Mouse (Mus musculus): ENCODE measurements at regions not wholly inside any gene's neighbourhood (a gene's known extent, or its start where the extent isn't known, plus 50 kb on each side); places are given as distances from the start of the nearest gene placed in this dataset.

GRCm38 (mm10) chr8:90502879-90503278, 154.7 kb upstream of the Tox3 start:
- H3K9me3 ChIP-seq, result no peaks in the 10 kb centered on the region
- H3K4me1 ChIP-seq, result peaks cover 23% of the 10 kb centered on the region
- no peaks in the 10 kb centered on the region for H3K36me3 ChIP-seq
- no peak overlapping the region for H3K4me2 ChIP-seq
- WGBS, result 38% methylated on average over 2 of the region's 2 CpGs
- H3K27ac ChIP-seq (replicated peaks), result peak overlapping the region; percentile 48; the same call in 1 of the 2 replicates
- no peaks in the 10 kb centered on the region for H3K27me3 ChIP-seq (replicated peaks)
- ATAC-seq (ENCODE audit: extremely low read depth, insufficient number of reproducible peaks, low FRiP score, low TSS enrichment), result no peak
- no peak overlapping the region for H3K4me3 ChIP-seq
- no peak overlapping the region for H3K9ac ChIP-seq

GRCm38 (mm10) chr8:90499315-90499714, 151.2 kb upstream of the Tox3 start:
- Histone ChIP-seq H3K9ac (no peak overlapping the region), H3K36me3 (no peaks in the 10 kb centered on the region), H3K9me3 (no peaks in the 10 kb centered on the region), H3K4me2 (no peak overlapping the region), H3K27ac (replicated peaks) (no peak overlapping the region), H3K4me3 (no peak overlapping the region), H3K27me3 (replicated peaks) (no peaks in the 10 kb centered on the region), H3K4me1 (peaks cover 27% of the 10 kb centered on the region)
- 59% methylated on average over 1 of the region's 1 CpGs for WGBS
- ATAC-seq (ENCODE audit: extremely low read depth, insufficient number of reproducible peaks, low FRiP score, low TSS enrichment), result no peak

- H3K9ac ChIP-seq, result peak overlapping the region; percentile 72
- no peaks in the 10 kb centered on the region for H3K36me3 ChIP-seq
- ATAC-seq (ENCODE audit: extremely low read depth, insufficient number of reproducible peaks, low FRiP score, low TSS enrichment), result no peak
- H3K27ac ChIP-seq (replicated peaks), result no peak overlapping the region
- WGBS, result 9% methylated on average over 13 of the region's 13 CpGs
- H3K4me1 ChIP-seq, result peaks cover 8% of the 10 kb centered on the region; the same call in 1 of the 2 replicates
- H3K9me3 ChIP-seq, result no peaks in the 10 kb centered on the region
- peak overlapping the region; percentile 38 for H3K4me3 ChIP-seq
- H3K4me2 ChIP-seq, result peak overlapping the region; percentile 68
- H3K27me3 ChIP-seq (replicated peaks), result no peaks in the 10 kb centered on the region
Measured at GRCm38 (mm10) chr8:90496658-90497163, 148.6 kb upstream of the Tox3 start.

- Histone ChIP-seq H3K27me3 (replicated peaks) (no peaks in the 10 kb centered on the region), H3K4me2 (0 out of 2 replicates have a peak overlapping the region, but pooled peaks have one; percentile 68), H3K4me3 (no peak overlapping the region), H3K9me3 (no peaks in the 10 kb centered on the region), H3K4me1 (peaks cover 14% of the 10 kb centered on the region; the same call in 1 of the 2 replicates), H3K27ac (replicated peaks) (no peak overlapping the region), H3K36me3 (no peaks in the 10 kb centered on the region), H3K9ac (no peak overlapping the region)
- 73% methylated on average over 5 of the region's 5 CpGs for WGBS
- no peak for ATAC-seq (ENCODE audit: extremely low read depth, insufficient number of reproducible peaks, low FRiP score, low TSS enrichment)
Measured at GRCm38 (mm10) chr8:90495943-90496371, 147.8 kb upstream of the Tox3 start.

GRCm38 (mm10) chr8:90492521-90493225, 144.5 kb upstream of the Tox3 start:
- ATAC-seq (ENCODE audit: extremely low read depth, insufficient number of reproducible peaks, low FRiP score, low TSS enrichment), result no peak
- Histone ChIP-seq H3K4me3 (no peak overlapping the region), H3K36me3 (no peaks in the 10 kb centered on the region), H3K9me3 (no peaks in the 10 kb centered on the region), H3K9ac (no peak overlapping the region), H3K4me2 (no peak overlapping the region), H3K27ac (replicated peaks) (no peak overlapping the region), H3K4me1 (peaks cover 18% of the 10 kb centered on the region; the same call in 1 of the 2 replicates), H3K27me3 (replicated peaks) (no peaks in the 10 kb centered on the region)
- WGBS, result 60% methylated on average over 14 of the region's 14 CpGs

DNA sequence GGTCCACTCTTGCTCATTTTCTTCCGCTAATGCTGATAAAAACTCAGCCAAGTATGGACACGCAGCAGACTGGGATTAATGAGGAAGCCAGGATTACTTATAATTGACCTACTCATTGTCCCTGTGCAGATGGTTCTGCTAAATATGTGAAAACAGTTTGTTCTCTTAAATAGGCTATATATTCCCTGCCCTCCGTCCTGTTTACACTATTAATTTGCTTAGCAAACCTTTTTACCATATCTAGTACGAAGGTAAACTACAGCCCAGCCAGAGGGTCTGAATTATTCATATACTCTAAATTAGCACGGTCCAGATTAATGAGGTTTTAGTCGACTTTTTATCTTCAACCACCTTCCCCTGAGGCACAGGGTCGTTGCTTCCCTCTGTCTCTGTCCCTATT, 143.5 kb upstream of the Tox3 start:
- Histone ChIP-seq H3K9ac (no peak overlapping the region), H3K4me3 (no peak overlapping the region), H3K4me2 (no peak overlapping the region), H3K9me3 (no peaks in the 10 kb centered on the region), H3K36me3 (no peaks in the 10 kb centered on the region), H3K27ac (replicated peaks) (no peak overlapping the region), H3K4me1 (peaks cover 14% of the 10 kb centered on the region; the same call in 1 of the 2 replicates), H3K27me3 (replicated peaks) (no peaks in the 10 kb centered on the region)
- WGBS, result 63% methylated on average over 7 of the region's 7 CpGs
- ATAC-seq (ENCODE audit: extremely low read depth, insufficient number of reproducible peaks, low FRiP score, low TSS enrichment), result no peak

DNA sequence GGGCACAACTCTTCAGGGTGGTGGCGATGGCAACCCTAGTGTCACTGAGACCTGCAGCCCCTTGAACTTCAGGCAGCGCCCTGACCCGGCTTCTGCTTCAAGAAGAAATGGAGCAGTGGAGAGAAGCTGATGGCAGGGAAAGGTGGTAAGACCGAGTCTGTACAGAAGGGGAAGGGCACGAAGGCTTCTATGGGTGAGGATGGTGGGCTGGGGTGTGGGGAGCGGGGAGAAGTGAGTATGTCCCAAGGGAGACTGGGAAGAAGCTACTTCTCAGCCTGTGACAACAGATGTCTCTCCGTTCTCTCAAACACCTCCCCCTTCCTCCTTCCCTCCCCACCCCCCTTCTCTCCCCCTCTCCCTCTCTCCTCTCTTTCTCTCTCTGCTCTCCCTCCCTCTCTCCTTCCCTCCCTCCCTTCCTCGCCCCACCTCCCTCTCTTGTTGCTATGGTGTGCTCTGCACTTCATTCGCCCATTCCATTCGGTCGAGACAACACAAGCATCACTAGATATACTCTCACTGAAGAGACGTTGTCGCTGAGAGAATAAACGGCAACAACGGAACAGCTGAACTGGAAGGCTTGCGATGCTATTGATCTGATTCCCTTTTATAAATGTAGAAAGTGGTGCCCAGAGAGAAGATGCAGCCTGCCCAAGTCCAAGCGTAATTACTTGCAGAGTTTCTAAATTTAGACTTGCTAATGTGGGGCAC, 142.7 kb upstream of the Tox3 start:
- Histone ChIP-seq H3K4me2 (peak overlapping the region; percentile 54), H3K27ac (replicated peaks) (no peak overlapping the region), H3K9me3 (no peaks in the 10 kb centered on the region), H3K36me3 (no peaks in the 10 kb centered on the region), H3K4me1 (peaks cover 14% of the 10 kb centered on the region), H3K9ac (no peak overlapping the region), H3K4me3 (peak overlapping the region; percentile 13; the same call in 1 of the 2 replicates), H3K27me3 (replicated peaks) (no peaks in the 10 kb centered on the region)
- WGBS, result 50% methylated on average over 17 of the region's 17 CpGs
- no peak for ATAC-seq (ENCODE audit: extremely low read depth, insufficient number of reproducible peaks, low FRiP score, low TSS enrichment)

- Histone ChIP-seq H3K4me1 (peaks cover 16% of the 10 kb centered on the region), H3K36me3 (no peaks in the 10 kb centered on the region), H3K9me3 (no peaks in the 10 kb centered on the region), H3K4me2 (no peak overlapping the region), H3K27me3 (replicated peaks) (no peaks in the 10 kb centered on the region), H3K4me3 (no peak overlapping the region), H3K27ac (replicated peaks) (no peak overlapping the region), H3K9ac (no peak overlapping the region)
- WGBS, result 62% methylated on average over 3 of the region's 3 CpGs
- no peak for ATAC-seq (ENCODE audit: extremely low read depth, insufficient number of reproducible peaks, low FRiP score, low TSS enrichment)
Measured at GRCm38 (mm10) chr8:90486556-90486955, 138.4 kb upstream of the Tox3 start.

GRCm38 (mm10) chr8:90478149-90478548, 130.0 kb upstream of the Tox3 start:
- ATAC-seq (ENCODE audit: extremely low read depth, insufficient number of reproducible peaks, low FRiP score, low TSS enrichment), result no peak

DNA sequence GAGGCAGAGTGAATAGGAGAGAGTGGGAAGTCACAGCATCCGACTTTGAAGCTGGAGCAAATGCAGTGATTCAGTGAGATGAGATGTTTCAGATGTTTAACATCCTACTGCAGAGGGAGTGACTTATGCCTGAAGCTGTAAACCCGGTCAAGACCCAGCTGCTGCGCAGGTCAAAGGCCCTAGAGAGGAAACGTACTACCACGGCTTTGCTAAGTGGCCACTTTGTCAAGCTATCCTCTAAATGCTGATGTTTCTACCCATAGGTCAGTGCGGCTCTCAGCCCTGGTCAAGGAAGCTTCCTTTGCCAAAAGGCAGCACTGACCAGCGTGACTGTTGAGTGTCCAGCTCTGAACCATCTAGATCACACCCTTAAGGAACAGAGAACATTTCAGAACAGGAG, 125.9 kb upstream of the Tox3 start:
- Histone ChIP-seq H3K4me2 (no peak overlapping the region), H3K9me3 (no peaks in the 10 kb centered on the region), H3K36me3 (no peaks in the 10 kb centered on the region), H3K4me1 (peaks cover 5% of the 10 kb centered on the region; the same call in 1 of the 2 replicates), H3K4me3 (no peak overlapping the region), H3K27me3 (replicated peaks) (no peaks in the 10 kb centered on the region), H3K27ac (replicated peaks) (no peak overlapping the region), H3K9ac (no peak overlapping the region)
- 68% methylated on average over 7 of the region's 7 CpGs for WGBS
- no peak for ATAC-seq (ENCODE audit: extremely low read depth, insufficient number of reproducible peaks, low FRiP score, low TSS enrichment)

More at GRCm38 (mm10) chr8:90478149-90478548, 130.0 kb upstream of the Tox3 start:
- 59% methylated on average over 4 of the region's 4 CpGs for WGBS
- Histone ChIP-seq H3K4me2 (no peak overlapping the region), H3K27ac (replicated peaks) (no peak overlapping the region), H3K4me3 (no peak overlapping the region), H3K9ac (no peak overlapping the region), H3K4me1 (no peaks in the 10 kb centered on the region), H3K27me3 (replicated peaks) (no peaks in the 10 kb centered on the region), H3K36me3 (no peaks in the 10 kb centered on the region), H3K9me3 (no peaks in the 10 kb centered on the region)

DNA sequence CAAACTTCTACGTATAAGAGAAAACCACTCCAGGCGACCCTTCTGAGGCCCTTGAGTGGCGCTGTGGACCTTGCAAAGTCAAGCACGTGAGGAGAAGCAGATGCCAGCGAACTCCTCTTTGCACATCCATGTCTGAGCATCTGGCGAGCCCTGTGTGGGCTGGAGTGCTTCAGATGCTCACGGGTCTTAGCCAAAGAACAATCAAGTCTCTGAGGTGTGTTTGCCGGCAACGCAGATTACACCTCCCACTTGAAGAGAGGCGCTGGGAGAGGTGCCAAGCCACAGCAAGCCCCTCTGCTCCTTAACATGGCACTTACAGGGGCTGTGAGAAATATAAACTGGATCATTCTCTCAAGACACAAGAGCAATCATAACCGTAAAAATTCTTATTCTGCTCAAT, 122.7 kb upstream of the Tox3 start:
- Histone ChIP-seq H3K36me3 (no peaks in the 10 kb centered on the region), H3K4me2 (no peak overlapping the region), H3K27ac (replicated peaks) (no peak overlapping the region), H3K27me3 (replicated peaks) (no peaks in the 10 kb centered on the region), H3K9ac (no peak overlapping the region), H3K9me3 (no peaks in the 10 kb centered on the region), H3K4me1 (peaks cover 5% of the 10 kb centered on the region; the same call in 1 of the 2 replicates), H3K4me3 (no peak overlapping the region)
- no peak for ATAC-seq (ENCODE audit: extremely low read depth, insufficient number of reproducible peaks, low FRiP score, low TSS enrichment)
- 54% methylated on average over 11 of the region's 11 CpGs for WGBS

Data from heart, embryonic 13.5 days (tissue).